Mouse (Mus musculus) heart, embryonic 11.5 days (tissue): Measurements from ENCODE around the gene Phactr1. TPM values are rescaled to one million over a fixed set of nuclear protein-coding genes. Genes with fewer than 3 reads are reported as not detected.

Experiments
- ATAC-seq: fragments of 200-750 bp; cut with Nextera tagmentation; replicated peaks from 2 replicates; pipeline ENCODE4 v1.8.0; 2017; ENCODE audit warnings: moderate library complexity; ENCODE audit not compliant: insufficient number of reproducible peaks, low FRiP score, low TSS enrichment
- H3K27ac ChIP-seq: fragments of 300-500 bp; sonication (generic); 2 replicates; pipeline ENCODE4 v1.5.1; 2014; ENCODE audit warnings: mild to moderate bottlenecking, low read depth, low read length
- H3K27me3 ChIP-seq: fragments of 300-500 bp; sonication (generic); 2 replicates; pipeline ENCODE4 v1.6.1; 2014; ENCODE audit warnings: mild to moderate bottlenecking, low read length, mixed read lengths; ENCODE audit not compliant: control insufficient read depth, insufficient read depth
- H3K36me3 ChIP-seq: fragments of 300-500 bp; sonication (generic); 2 replicates; pipeline ENCODE4 v1.6.1; 2014; ENCODE audit warnings: mild to moderate bottlenecking, low read length, moderate library complexity, mixed read lengths; ENCODE audit not compliant: control insufficient read depth, insufficient read depth
- H3K4me1 ChIP-seq: fragments of 300-500 bp; sonication (generic); 2 replicates; pipeline ENCODE4 v1.6.1; 2014; ENCODE audit warnings: low read length; ENCODE audit not compliant: control insufficient read depth, insufficient read depth
- H3K4me2 ChIP-seq: fragments of 300-500 bp; sonication (generic); 2 replicates; pipeline ENCODE4 v1.6.1; 2014; ENCODE audit warnings: mild to moderate bottlenecking, moderate library complexity
- H3K4me3 ChIP-seq: fragments of 300-500 bp; sonication (generic); 2 replicates; pipeline ENCODE4 v1.5.1; 2014; ENCODE audit warnings: low read depth, low read length
- H3K9ac ChIP-seq: fragments of 300-500 bp; sonication (generic); 2 replicates; pipeline ENCODE4 v1.6.1; 2014; ENCODE audit warnings: mild to moderate bottlenecking, low read depth, low read length, moderate library complexity
- H3K9me3 ChIP-seq: fragments of 300-500 bp; sonication (generic); replicated peaks from 2 replicates; pipeline ENCODE4 v1.6.1; 2016; ENCODE audit warnings: low read length; ENCODE audit not compliant: control insufficient read depth
- WGBS: fragments of 180-500 bp; shearing (Covaris S2); extraction: QIAGEN DNeasy Blood & Tissue Kit; methylation state at CpG from one replicate; pipeline ENCODE4 v1.1.7; 2014; ENCODE audit not compliant: insufficient replicate concordance; 5-methylcytosine and 5-hydroxymethylcytosine counted together
- polyA plus RNA-seq: library from polyadenylated mRNA; unstranded; fragments of >200 nt; fragmentation: Nextera tagmentation; extraction: Ambion mirVana; gene quantifications from 2 replicates; pipeline ENCODE4 v1.2.1, GENCODE M21; 2014

Phactr1 gene
- polyA plus RNA-seq, 1 experiment from 2014 or later = 4.2 TPM

- ATAC-seq = no peak
These were observed 234.7 kb downstream of the Phactr1 start for GRCm38 (mm10) chr13:42915081-42915480.

GRCm38 (mm10) chr13:42915851-42916193 is 235.4 kb downstream of the Phactr1 start:
- Histone ChIP-seq H3K4me1 (no peaks in the 10 kb centered on the region; the same call in 1 of the 2 replicates), H3K4me3 (peak overlapping the region; percentile 72), H3K27ac (no peak overlapping the region), H3K27me3 (peaks cover 8% of the 10 kb centered on the region), H3K4me2 (peak overlapping the region; percentile 100), H3K36me3 (no peaks in the 10 kb centered on the region), H3K9ac (peak overlapping the region; percentile 67; the same call in 1 of the 2 replicates), H3K9me3 (no peaks in the 10 kb centered on the region)
- ATAC-seq = no peak
- 18% methylated on average over 6 of the region's 6 CpGs for WGBS

More at GRCm38 (mm10) chr13:42915081-42915480, 234.7 kb downstream of the Phactr1 start:
- H3K4me2 ChIP-seq = no peak overlapping the region
- no peaks in the 10 kb centered on the region; the same call in 1 of the 2 replicates for H3K4me1 ChIP-seq
- no peak overlapping the region for H3K27ac ChIP-seq
- peaks cover 8% of the 10 kb centered on the region for H3K27me3 ChIP-seq
- no peaks in the 10 kb centered on the region for H3K36me3 ChIP-seq
- H3K9ac ChIP-seq = no peak overlapping the region
- WGBS = 64% methylated on average over 4 of the region's 4 CpGs
- H3K4me3 ChIP-seq = no peak overlapping the region
- H3K9me3 ChIP-seq = no peaks in the 10 kb centered on the region

GRCm38 (mm10) chr13:42916194-42917033 is 236.0 kb downstream of the Phactr1 start:
- H3K4me2 ChIP-seq = peak overlapping the region; percentile 100
- no peaks in the 10 kb centered on the region for H3K36me3 ChIP-seq
- 0 out of 2 replicates have a peak, but pooled peaks have one; percentile 26 for ATAC-seq
- under 1% methylated on average over 73 of the region's 74 CpGs for WGBS
- peak overlapping the region; percentile 72 for H3K4me3 ChIP-seq
- H3K9me3 ChIP-seq = no peaks in the 10 kb centered on the region
- peaks cover 8% of the 10 kb centered on the region for H3K27me3 ChIP-seq
- no peak overlapping the region for H3K27ac ChIP-seq
- H3K4me1 ChIP-seq = no peaks in the 10 kb centered on the region; the same call in 1 of the 2 replicates
- peak overlapping the region; percentile 67 for H3K9ac ChIP-seq

GRCm38 (mm10) chr13:42917251-42917650 is 236.8 kb downstream of the Phactr1 start:
- Histone ChIP-seq H3K9ac (no peak overlapping the region), H3K27ac (no peak overlapping the region), H3K36me3 (no peaks in the 10 kb centered on the region), H3K9me3 (no peaks in the 10 kb centered on the region), H3K4me3 (peak overlapping the region; percentile 72), H3K4me1 (no peaks in the 10 kb centered on the region; the same call in 1 of the 2 replicates), H3K27me3 (peaks cover 8% of the 10 kb centered on the region), H3K4me2 (peak overlapping the region; percentile 100)
- 42% methylated on average over 6 of the region's 6 CpGs for WGBS
- ATAC-seq = no peak

GRCm38 (mm10) chr13:42920062-42920461 is 239.6 kb downstream of the Phactr1 start:
- WGBS = 74% methylated on average over 2 of the region's 2 CpGs
- no peak for ATAC-seq
- no peak overlapping the region for H3K27ac ChIP-seq

GRCm38 (mm10) chr13:42921769-42922450 is 241.5 kb downstream of the Phactr1 start:
- Histone ChIP-seq H3K4me2 (no peak overlapping the region), H3K27ac (no peak overlapping the region), H3K27me3 (peaks cover 5% of the 10 kb centered on the region), H3K9me3 (no peaks in the 10 kb centered on the region), H3K36me3 (no peaks in the 10 kb centered on the region), H3K4me1 (no peaks in the 10 kb centered on the region), H3K9ac (no peak overlapping the region), H3K4me3 (no peak overlapping the region)
- 89% methylated on average over 10 of the region's 10 CpGs for WGBS
- ATAC-seq = no peak

More at GRCm38 (mm10) chr13:42920062-42920461, 239.6 kb downstream of the Phactr1 start:
- Histone ChIP-seq H3K4me3 (no peak overlapping the region), H3K9ac (no peak overlapping the region), H3K36me3 (no peaks in the 10 kb centered on the region), H3K9me3 (no peaks in the 10 kb centered on the region), H3K4me2 (no peak overlapping the region), H3K27me3 (peaks cover 8% of the 10 kb centered on the region), H3K4me1 (no peaks in the 10 kb centered on the region; the same call in 1 of the 2 replicates)

GRCm38 (mm10) chr13:42927778-42928177 is 247.4 kb downstream of the Phactr1 start:
- Histone ChIP-seq H3K27ac (no peak overlapping the region), H3K27me3 (no peaks in the 10 kb centered on the region), H3K4me1 (no peaks in the 10 kb centered on the region), H3K4me3 (no peak overlapping the region), H3K9me3 (peaks cover 4% of the 10 kb centered on the region), H3K9ac (no peak overlapping the region), H3K4me2 (no peak overlapping the region), H3K36me3 (no peaks in the 10 kb centered on the region)
- no peak for ATAC-seq
- WGBS = 84% methylated on average over 11 of the region's 11 CpGs

GRCm38 (mm10) chr13:42929529-42930235 is 249.3 kb downstream of the Phactr1 start:
- no peak overlapping the region for H3K4me3 ChIP-seq
- H3K27ac ChIP-seq = no peak overlapping the region
- no peak overlapping the region for H3K4me2 ChIP-seq
- no peak overlapping the region for H3K9ac ChIP-seq
- no peaks in the 10 kb centered on the region for H3K27me3 ChIP-seq
- no peaks in the 10 kb centered on the region for H3K36me3 ChIP-seq
- WGBS = 54% methylated on average over 10 of the region's 10 CpGs
- ATAC-seq = no peak
- peaks cover 4% of the 10 kb centered on the region for H3K9me3 ChIP-seq
- no peaks in the 10 kb centered on the region for H3K4me1 ChIP-seq
